Mouse (Mus musculus): Measurements from ENCODE around the gene Saa1. TPM values are rescaled to one million over a fixed set of nuclear protein-coding genes. Genes with fewer than 3 reads are reported as not detected.

The Saa1 gene
- total RNA-seq, 2 experiments from 2014 or later = not detected

DNA sequence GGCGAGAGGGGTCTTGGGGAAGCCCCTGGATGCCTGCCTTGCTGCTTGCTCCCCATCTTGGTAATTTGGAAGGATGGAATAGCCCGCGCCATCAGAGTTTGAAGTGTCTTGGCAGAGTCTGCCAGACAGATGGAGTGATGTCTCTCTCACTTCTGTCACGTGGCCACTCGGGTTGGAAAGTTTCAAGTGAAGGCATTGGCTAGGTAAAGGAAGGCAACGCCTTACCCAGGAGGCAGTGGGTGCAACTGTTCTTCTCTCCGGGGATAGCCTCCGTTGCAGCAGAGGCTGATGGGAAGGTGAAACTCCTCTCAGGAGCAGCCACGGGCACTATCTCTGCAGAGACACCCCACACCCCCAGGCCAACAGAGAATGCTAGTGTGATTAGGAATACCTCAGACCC lies 22.3 kb downstream of the Saa1 start:
- no peak for DNase-seq
- intact Hi-C loops (cut with DNase I) = no loop called here

DNA sequence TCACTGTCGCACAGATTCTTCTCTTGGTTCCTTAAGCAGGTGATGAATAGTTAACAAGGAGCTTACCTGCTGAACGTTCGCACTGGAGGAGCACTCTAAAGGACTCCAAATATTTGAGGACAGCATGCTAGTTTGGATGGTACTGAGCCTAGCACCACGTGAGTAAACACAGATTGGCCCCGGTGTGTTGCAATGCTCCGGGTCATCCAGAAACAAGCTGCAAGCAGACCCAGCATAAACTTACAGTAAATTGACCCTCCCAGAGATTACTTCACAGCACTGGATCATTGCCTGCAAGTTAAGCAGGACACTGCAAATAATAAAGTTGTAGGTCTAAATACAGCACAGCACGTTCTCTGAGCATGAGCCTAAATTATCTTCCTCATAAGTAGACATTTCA lies 23.3 kb downstream of the Saa1 start:
- intact Hi-C loops (cut with DNase I) = loop anchor here (10.0 kb wide), 1 partner anchor 285 kb away; the partner anchor contains the start of gene Spty2d1
- peak; percentile 15 to 36 for DNase-seq

DNA sequence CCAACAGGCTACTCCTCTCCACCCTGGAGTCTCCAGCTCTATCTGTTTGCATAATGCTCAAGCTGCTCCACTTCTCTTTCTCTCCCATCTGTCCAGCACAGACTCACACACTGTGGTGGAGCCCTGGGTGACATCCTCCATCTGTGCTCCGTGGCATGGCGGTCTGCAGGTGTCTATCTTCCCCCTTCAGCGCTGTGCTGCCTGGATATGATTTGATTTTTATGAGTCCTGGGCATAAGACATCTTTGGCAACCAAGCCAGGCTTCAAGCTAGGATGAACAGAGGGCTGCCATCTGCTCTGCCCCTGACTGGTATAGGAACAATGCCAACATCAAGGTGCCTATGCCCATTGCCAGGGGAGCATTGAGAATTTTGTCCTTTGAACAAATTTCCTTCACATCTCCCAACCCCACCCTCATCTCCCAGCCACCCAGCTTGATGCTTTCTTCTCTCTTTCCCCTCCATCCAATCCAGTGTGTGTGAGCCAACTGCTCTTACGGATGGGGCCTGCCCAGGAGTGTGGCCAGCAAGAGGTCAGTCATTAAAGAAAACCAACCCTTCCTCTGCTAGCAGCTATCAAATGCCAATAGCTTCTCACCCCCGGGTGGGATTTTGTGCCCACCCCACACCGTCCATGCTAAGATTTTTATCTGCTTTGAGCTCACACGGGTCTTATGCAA lies 24.0 kb downstream of the Saa1 start:
- intact Hi-C loops (cut with DNase I) = loop anchor here (10.0 kb wide), 1 partner anchor 286 kb away; the partner anchor contains the start of gene Spty2d1
- no peak for DNase-seq

DNA sequence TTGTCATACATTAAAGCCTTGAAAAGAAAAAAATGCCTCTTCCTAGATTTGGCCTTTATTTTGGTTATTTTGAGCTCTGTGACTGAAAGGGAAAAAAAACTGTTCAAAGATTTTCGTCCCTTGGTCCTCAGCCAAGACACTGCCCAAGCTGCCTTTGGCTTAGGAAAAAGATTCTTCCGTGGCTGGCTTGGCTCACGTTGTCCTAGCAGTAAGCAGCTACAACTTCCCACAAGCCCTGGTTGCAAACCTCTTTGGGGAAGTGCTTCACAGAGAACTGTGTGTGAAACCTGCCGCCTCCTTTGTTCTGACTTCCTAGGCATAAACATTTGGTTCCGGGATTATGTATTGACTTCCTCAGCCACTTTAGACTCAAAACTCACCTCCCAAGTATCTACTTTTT lies 25.9 kb downstream of the Saa1 start:
- peak; percentile 14 to 27 for DNase-seq
- intact Hi-C loops (cut with DNase I) = loop anchor here (10.0 kb wide), 1 partner anchor 288 kb away; the partner anchor contains the start of gene Spty2d1

DNA sequence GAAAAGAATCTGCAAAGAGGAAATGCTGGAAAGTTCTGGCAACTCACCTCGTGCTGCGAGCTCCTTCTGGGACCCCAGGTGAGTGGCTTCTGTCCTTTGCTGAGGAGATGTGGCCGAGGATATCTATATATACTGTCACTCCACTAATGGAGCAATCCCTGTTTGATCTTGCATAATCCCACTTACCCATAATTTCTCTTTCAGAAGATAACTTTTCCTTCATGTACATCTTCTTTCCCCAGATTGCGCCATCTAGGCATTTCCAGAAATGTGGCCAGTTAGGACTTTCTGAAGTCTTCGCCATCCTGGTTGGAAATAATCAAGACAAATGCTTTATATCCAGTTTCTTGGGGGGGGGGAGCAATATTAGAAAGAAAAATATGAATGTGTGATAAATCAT lies 27.2 kb downstream of the Saa1 start, which contains the start of gene Saa3:
Saa3 (minus strand) TSS at position 101 of the 400 bp plus-strand sequence.
- no peak for DNase-seq
- intact Hi-C loops (cut with DNase I) = loop anchor here (2.0 to 10.0 kb wide), 2 partner anchors 55 to 289 kb away; partner anchors contain the start of gene Spty2d1

DNA sequence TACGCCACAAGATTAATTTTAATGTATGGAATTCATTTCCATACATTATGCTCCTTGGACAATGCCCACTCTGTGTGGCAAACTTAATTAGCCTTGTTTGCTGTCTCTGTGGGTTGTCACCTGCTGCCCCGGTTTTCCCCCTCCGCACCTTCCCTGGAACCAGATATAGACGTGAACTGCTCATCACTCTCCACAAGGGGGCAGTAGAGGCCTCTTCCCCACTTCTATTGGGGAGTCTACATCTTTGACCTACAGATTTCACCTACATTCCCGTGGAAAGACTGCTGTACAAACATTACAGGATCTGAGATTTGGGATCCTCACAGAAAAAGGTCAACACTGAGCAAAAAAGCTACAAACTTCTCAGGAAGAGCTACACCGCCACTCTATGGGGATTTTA lies 28.3 kb downstream of the Saa1 start:
- peak; percentile 65 to 77 for DNase-seq
- intact Hi-C loops (cut with DNase I) = loop anchor here (2.0 to 10.0 kb wide), 2 partner anchors 56 to 290 kb away; partner anchors contain the start of gene Spty2d1

DNA sequence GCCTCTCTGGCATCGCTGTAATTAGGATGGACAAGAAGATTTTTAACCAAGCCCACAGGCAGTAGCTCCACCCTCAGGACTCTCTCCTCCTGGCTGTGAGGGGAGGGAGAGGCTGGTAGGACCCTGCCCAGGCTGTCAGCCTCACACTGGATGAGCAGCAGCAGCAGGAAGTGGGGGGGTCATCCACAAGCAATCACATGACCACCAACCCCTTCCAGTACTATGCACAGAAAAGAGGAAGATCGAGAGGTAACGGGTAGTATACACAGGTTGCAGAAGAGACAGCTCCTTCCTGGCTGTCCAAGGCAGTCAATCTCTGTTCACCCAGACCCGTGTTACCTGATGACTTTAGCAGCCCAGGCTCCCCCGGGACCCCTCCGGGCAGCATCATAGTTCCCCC lies 30.5 kb downstream of the Saa1 start:
- intact Hi-C loops (cut with DNase I) = loop anchor here (10.0 kb wide), 1 partner anchor 293 kb away; the partner anchor contains the start of gene Spty2d1
- DNase-seq = no peak

DNA sequence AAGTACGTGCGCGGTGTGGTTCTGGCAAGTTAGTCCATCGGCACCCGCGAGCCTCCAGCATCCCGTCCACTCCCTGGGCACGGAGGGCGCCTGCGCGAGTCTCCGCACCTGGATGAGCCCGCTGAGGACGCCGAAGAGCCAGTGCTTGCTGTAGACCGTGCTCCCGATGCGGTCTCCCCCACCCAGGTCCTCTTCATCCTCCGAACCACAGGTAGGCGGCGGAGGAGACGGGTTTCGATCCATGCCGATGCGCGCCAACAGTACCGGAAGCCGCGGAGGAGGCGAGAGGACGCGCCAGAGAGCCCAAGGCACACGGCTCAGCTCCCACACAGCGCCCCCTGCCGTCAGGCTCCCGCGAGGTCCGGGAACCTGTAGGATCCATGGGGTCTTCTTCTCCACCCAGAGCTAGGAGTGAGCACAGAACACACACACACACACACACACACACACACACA lies 32.4 kb downstream of the Saa1 start, which contains the start of gene Saal1:
Saal1 (minus strand) TSS at position 291 of the 455 bp plus-strand sequence.
- intact Hi-C loops (cut with DNase I) = loop anchor here (10.0 kb wide), 1 partner anchor 294 kb away; the partner anchor contains the start of gene Spty2d1

DNA sequence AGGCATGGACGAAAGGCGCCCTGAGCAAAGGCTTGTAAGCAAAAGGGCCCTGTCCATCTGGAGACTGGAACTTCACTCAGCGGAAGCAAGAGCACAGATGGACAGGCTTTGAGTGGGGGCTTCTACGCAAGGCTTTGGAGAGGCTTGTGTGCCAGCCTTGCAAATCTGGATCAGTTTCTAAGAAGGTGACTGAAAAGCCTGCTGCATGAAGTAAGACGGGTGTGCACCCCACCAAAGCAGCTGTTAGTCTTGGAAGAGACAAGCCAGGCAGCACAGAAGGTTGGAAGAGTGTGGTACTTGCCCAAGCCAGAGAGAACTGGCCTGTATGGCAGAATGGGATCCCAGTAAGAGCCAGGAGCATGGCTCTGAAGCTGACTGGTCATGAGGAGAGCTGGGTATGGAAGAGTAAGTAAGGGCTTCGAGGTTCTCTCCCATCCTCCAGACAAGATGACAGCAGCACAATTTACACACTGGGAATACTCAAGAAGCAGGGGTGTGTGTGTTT lies 42.2 kb downstream of the Saa1 start:
- intact Hi-C loops (cut with DNase I) = no loop called here

More for the DNA sequence above, 32.4 kb downstream of the Saa1 start, which contains the start of gene Saal1:
- DNase-seq = peak; percentile 88 to 92

DNA sequence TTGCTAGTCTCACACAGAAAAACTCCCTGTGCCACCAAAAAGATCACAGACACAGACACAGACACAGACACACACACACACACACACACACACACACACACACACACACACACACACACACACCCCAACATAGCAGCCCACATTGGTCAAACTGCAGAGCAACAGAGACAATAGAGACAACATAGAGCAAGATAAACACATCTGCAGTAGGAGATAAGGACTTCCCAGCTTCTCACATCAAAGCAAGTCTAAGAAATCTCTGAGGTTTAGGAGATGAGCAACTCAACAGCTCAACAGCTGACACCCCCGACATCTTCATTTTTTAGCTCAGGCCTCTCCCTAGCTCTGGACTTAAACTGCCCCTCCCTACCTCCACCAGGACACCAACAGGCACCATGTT lies 46.0 kb downstream of the Saa1 start:
- intact Hi-C loops (cut with DNase I) = no loop called here

More for the DNA sequence above, 42.2 kb downstream of the Saa1 start:
- DNase-seq = no peak

More for the DNA sequence above, 46.0 kb downstream of the Saa1 start:
- no peak for DNase-seq

Other genes starting within 250 kb of the Saa1 start
- gene Sergef, start 103.2 kb downstream of the Saa1 start, total RNA-seq (2021) = 1 to 10 TPM; 3.7 to 4.1 TPM
- under 1 TPM in 1 of 2 experiments, not detected in 1; 0.17 TPM for gene Tph1, start 70.4 kb downstream of the Saa1 start, total RNA-seq (2021)
- gene Saal1, start 32.3 kb downstream of the Saa1 start, total RNA-seq (2021) = 1 to 10 TPM; 4.2 to 4.3 TPM
- gene Saa3, start 27.3 kb downstream of the Saa1 start, total RNA-seq (2021) = 1 to 10 TPM; 1.6 TPM
- gene Saa4, start 10.4 kb downstream of the Saa1 start, total RNA-seq (2021) = not detected
- gene Saa2, start 8.8 kb upstream of the Saa1 start, total RNA-seq (2021) = not detected
- 10 to 100 TPM in 1 of 2 experiments, 1 to 10 TPM in 1; 8.0 to 12.5 TPM for gene Hps5, start 53.1 kb upstream of the Saa1 start, total RNA-seq (2021)
- gene Gtf2h1, start 53.1 kb upstream of the Saa1 start, total RNA-seq (2021) = 10 to 100 TPM; 18.2 to 19.0 TPM
- 100 to 1,000 TPM; 746 to 778 TPM for gene Ldha, start 98.5 kb upstream of the Saa1 start, total RNA-seq (2021)
- gene Ldhc, start 118.2 kb upstream of the Saa1 start, total RNA-seq (2021) = not detected
- gene Tsg101, start 177.0 kb upstream of the Saa1 start, total RNA-seq (2021) = 10 to 100 TPM; 59.6 to 66.3 TPM
- 1 to 10 TPM; 8.1 to 9.7 TPM for gene Uevld, start 215.5 kb upstream of the Saa1 start, total RNA-seq (2021)
- gene Gm9999, start 240.6 kb upstream of the Saa1 start, total RNA-seq (2021) = not detected

All from heart, postnatal 14 days (tissue).